Mouse (Mus musculus) cortical plate, adult 2 months (tissue): ENCODE data around the gene Myadm.

Experiments
- CTCF ChIP-seq: fragments of 200-500 bp; IDR thresholded peaks from 2 replicates; pipeline ENCODE4 v1.5.1; 2011; ENCODE audit warnings: mild to moderate bottlenecking, control low read depth, low read length; ENCODE audit not compliant: insufficient read depth; ENCODE audit errors: extremely low read depth
- POLR2A ChIP-seq: fragments of 200-500 bp; IDR thresholded peaks from 2 replicates; pipeline ENCODE4 v1.6.1; 2011; ENCODE audit warnings: mild to moderate bottlenecking, low read length, control low read depth; ENCODE audit not compliant: insufficient read depth; ENCODE audit errors: extremely low read depth

GRCm38 (mm10) chr7:3303789-3304188, 14.9 kb downstream of the Myadm start:
- TF ChIP-seq CTCF = no peak
- no peak for TF ChIP-seq POLR2A
